Mouse (Mus musculus) adipose tissue, adult 10 weeks (tissue): ENCODE results near the gene Vasp. TPM values are rescaled to one million over a fixed set of nuclear protein-coding genes. Genes with fewer than 3 reads are reported as not detected.

ENCODE experiments used
- polyA plus RNA-seq: library from polyadenylated mRNA; stranded (reverse); fragments of 350-450 nt; fragmentation: Illumina TruSeq; extraction: RNeasy Lipid Tissue Mini Kit (QIAGEN cat#74804); gene quantifications from one replicate; pipeline ENCODE4 v1.2.3, GENCODE M21; 2014; ENCODE audit warnings: low read depth, low replicate concordance

Gene Vasp
- polyA plus RNA-seq = 45.6 TPM

DNA sequence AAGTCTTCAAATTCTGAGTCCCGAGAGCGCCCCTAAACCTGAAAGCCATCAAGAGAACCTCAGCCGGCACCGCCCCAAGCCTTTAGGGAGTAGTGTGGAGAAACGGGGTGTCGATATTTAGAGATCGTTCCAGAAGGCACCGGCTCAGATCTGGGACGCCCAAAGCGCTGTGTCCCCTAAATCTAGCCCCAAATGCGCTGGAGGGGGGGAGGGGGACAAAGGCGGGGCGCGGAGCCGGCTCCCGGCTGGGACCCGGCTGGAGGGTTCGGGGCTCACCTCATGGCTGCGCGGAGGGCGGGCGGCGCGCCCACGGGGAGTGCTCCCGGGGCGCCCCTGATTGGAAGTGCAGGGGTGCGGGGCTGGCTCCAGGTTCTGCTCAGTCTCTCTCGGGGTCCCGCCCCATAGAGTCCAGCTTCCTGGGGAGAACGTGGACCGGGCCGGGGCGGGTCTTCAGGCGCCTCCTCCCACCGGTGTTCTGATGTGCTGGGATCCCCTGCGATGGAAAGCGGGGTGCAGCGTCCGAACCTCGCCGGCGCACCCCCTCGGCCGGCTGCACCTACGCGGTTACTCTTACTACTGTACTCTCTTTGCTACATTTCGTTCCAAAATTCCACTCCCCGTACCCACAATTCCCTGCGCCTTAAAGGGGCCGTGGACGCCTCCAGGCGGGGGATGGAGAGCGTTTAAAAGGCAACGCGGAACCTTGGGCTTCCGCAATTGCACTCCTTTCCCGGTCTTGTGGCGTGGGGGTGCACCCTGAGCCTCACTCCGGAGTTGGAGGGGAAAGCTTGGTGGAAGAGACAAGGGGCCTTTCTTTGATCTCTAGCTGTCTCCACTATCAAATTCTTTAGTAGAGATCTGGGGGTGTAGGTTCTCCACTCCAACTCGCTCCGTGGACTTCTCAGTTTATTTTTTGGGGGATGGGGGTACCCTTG, at the start of gene Vasp:
Gene Vasp, minus strand, starts transcription at position 580 of the 935 bp plus-strand sequence.

DNA sequence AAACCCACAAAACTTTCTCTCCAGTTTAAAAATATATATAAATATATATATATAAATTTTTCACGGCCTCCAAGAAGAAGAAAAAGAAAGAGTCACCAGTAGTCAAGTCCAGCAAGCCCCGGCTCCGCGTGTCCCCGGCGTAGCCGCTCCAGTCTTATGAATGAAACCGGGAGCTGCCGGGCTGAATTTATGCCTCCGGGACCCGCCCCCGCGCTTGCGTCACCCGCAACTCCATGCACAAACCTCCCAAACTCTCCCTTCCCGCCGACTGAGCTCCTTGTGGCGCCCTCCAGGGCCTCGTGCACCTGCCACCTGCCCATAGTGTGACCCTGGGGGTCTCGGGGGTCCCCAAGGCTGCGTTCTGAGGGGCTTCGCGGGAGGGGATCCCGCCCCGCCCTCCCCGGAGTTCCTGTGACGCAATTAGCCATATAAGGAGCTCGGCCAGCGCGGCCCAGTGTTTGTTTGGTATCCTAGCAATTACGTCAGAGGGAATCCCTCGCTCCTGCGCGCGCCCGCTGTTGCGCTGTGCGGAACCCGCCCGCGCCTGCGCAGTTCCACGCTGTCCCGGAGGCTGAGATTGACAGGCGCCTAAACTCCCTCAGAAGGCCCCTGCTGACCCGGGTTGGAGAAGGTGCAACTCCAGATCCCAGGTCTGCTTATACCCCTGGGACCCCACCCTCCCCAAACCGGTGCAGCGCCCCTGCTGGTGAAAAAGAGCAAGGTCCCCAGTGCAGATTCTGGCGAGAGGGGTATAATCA, 38.4 kb upstream of the Vasp start, which contains the start of gene Fosb:
Gene Fosb, minus strand, starts transcription at position 168 of the 758 bp plus-strand sequence.

DNA sequence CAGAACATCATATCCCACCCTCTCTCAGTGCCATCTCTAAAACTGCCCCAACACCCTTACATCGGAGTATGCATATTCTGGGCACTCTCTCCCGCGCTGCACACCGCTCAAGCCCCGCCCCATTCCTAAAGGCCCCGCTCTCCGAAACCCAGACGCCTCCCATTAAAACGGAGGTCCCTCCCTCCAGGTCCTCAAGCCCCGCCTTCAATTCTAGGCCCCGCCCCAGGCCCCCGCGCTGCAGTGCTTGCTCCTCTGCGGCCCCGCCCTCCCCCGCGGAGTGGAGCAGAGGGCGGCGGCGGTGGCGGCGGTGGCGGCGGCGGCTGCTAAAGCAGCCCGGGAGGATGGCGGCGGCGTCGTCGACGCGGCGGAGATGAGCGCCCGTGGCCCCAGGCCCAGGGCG, 10.8 kb upstream of the Vasp start, which contains the start of gene Rtn2:
Gene Rtn2, plus strand, starts transcription at position 240 of the 400 bp plus-strand sequence.

DNA sequence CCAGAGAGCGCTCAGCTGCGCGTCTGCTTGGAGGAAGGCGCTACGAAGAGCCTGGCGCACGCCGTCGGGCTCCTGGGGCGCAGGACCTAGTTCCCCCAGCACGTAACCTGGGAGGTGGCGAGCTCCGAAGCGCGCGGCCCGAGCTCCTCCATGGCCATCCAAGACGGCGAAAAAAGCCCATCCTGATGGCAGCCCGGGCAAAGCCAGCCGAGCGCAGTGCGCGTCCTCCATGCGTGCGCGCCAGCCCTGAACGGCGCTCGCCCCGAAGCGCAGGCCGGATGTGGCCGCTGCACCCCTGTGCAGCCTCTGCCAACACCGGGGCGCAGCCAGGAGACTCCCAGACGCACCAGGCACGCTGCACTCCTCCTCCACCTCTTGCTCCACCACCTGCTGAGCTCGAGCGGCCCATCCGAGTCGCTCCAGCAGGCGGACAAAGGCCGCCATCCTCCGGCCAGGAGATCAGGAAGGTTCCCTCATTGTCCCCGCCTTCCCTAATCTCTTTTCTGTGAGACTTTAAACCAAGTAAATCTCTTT, 8.0 kb upstream of the Vasp start, which contains the start of gene Ppm1n:
Gene Ppm1n, minus strand, starts transcription at position 484 of the 534 bp plus-strand sequence.

DNA sequence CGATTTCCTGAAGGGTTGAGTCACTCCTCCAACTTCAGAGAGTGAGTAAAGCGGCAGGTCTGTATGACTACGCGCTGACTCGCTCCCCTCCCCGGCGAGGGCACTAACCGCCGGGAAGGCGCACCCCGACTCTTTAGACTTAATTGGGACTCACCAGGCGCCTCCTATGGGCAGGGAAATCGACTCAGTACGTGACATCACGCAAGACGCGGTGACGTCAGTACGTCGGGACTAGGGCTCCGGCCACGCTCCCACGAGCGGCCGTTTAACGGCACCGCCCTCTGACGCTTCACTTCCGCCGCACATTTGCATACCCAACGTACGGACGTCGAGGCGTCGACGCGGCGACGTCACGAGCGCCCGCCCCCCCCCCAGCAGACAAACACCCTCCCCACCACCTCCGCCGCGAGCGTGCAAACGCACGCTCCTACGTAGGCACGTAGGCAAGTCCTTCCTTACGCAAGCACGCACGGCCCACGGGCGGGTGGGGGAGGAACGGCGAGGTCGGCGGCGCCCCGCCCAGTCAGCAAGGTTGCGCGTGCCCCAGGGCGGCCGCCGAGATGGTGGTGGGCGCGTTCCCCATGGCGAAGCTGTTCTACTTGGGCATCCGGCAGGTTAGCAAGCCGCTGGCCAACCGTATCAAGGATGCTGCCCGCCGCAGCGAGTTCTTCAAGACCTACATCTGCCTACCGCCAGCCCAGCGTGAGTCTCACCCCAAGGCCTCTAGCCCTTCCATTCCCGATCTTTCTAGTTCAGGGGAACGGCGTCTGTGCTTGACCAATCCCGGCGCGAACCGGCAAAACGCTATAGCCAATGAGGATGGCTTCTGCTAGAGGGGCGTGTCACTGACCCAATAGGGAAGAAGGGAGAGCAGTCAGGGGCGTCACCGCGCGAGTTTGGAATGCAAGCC, 43.5 kb downstream of the Vasp start, which contains the start of gene Opa3:
Gene Opa3, plus strand, starts transcription at position 452 of the 910 bp plus-strand sequence.

DNA sequence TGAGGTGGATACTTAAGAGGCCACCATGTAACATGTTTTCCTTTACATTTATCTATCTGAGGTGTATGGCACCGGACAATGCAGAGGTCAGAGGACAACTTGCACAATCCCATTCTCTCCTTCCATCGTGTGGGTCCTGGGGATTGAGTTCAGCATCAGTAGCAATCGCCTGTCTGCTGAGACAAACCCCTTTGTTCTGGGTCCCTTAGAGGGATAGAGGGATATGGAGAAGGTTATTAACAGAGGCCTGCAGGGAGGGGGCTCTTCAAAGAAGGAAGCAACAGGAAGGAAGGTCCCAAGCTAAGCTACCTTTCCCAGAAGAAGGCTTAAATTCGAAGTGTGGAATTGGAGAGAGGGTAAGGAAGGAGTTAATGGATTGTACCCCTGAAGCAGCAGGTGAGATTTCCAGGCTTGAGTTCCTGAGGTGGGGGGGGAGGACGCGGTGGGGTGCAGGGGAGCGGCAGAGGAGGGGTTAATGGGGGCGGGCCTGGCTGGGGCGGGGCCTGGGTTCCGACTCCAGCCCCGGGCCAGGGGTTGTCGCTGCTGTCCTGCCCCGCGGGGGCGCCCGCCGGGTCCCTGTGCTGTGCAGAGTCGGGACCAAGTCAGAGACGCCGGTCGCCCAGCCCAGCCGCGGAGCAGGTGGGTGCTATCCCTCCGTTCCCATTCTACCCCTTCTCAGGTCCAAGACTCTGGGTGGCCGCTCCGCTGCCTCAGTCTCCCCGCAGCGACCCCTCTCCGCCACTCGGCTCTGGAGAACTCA, 59.4 kb downstream of the Vasp start, which contains the start of gene Gpr4:
Gene Gpr4, plus strand, starts transcription at position 543 of the 760 bp plus-strand sequence.

Other genes with a start within 250 kb of the Vasp start
- gene Foxa3, start 248.3 kb downstream of the Vasp start, polyA plus RNA-seq = not detected
- gene Sympk, start 247.4 kb downstream of the Vasp start, polyA plus RNA-seq = 63.7 TPM
- 4.0 TPM for gene Rsph6a, start 217.1 kb downstream of the Vasp start, polyA plus RNA-seq
- gene Dmwd, start 195.6 kb downstream of the Vasp start, polyA plus RNA-seq = 28.5 TPM
- 65.1 TPM for gene Dmpk, start 188.0 kb downstream of the Vasp start, polyA plus RNA-seq
- gene Six5, start 177.2 kb downstream of the Vasp start, polyA plus RNA-seq = 13.5 TPM
- gene Gm4969, start 153.4 kb downstream of the Vasp start, polyA plus RNA-seq = 0.34 TPM
- 6.5 TPM for gene Fbxo46, start 152.0 kb downstream of the Vasp start, polyA plus RNA-seq
- gene Qpctl, start 122.5 kb downstream of the Vasp start, polyA plus RNA-seq = 16.3 TPM
- gene Snrpd2, start 122.1 kb downstream of the Vasp start, polyA plus RNA-seq = 49.7 TPM
- gene Gipr, start 105.7 kb downstream of the Vasp start, polyA plus RNA-seq = 3.2 TPM
- 43.2 TPM for gene Eml2, start 95.4 kb downstream of the Vasp start, polyA plus RNA-seq
- 5.1 TPM for gene Gpr4, start 59.3 kb downstream of the Vasp start, polyA plus RNA-seq
- 23.6 TPM for gene Opa3, start 43.5 kb downstream of the Vasp start, polyA plus RNA-seq
- not detected for gene Ppm1n, start 8.2 kb upstream of the Vasp start, polyA plus RNA-seq
- 18.4 TPM for gene Rtn2, start 10.8 kb upstream of the Vasp start, polyA plus RNA-seq
- 4.7 TPM for gene Fosb, start 38.2 kb upstream of the Vasp start, polyA plus RNA-seq
- 41.4 TPM for gene Ercc1, start 73.0 kb upstream of the Vasp start, polyA plus RNA-seq
- gene Cd3eap, start 87.7 kb upstream of the Vasp start, polyA plus RNA-seq = 11.6 TPM
- 14.2 TPM for gene Ppp1r13l, start 87.9 kb upstream of the Vasp start, polyA plus RNA-seq
- gene Ercc2, start 110.2 kb upstream of the Vasp start, polyA plus RNA-seq = 18.9 TPM
- gene Klc3, start 132.3 kb upstream of the Vasp start, polyA plus RNA-seq = 21.0 TPM
- gene Ckm, start 133.0 kb upstream of the Vasp start, polyA plus RNA-seq = 2.2 TPM
- 15.0 TPM for gene Mark4, start 187.0 kb upstream of the Vasp start, polyA plus RNA-seq
- gene Exoc3l2, start 191.5 kb upstream of the Vasp start, polyA plus RNA-seq = 4.9 TPM
- 5.4 TPM for gene Bloc1s3, start 236.6 kb upstream of the Vasp start, polyA plus RNA-seq
- gene Trappc6a, start 236.6 kb upstream of the Vasp start, polyA plus RNA-seq = 93.3 TPM
- gene Nkpd1, start 246.0 kb upstream of the Vasp start, polyA plus RNA-seq = 0.21 TPM